Mouse (Mus musculus) ES-E14 (cell line): ENCODE measurements around the gene Cdr2.

Experiments used
- HCFC1 ChIP-seq: IDR thresholded peaks from 2 replicates; pipeline ENCODE4 v1.6.1; 2012; ENCODE audit warnings: low read length, inconsistent platforms, borderline replicate concordance; ENCODE audit not compliant: insufficient read depth
- MAFK ChIP-seq: IDR thresholded peaks from 2 replicates; pipeline ENCODE4 v1.6.1; 2014; ENCODE audit warnings: mild to moderate bottlenecking, low read depth, low read length, inconsistent platforms; ENCODE audit not compliant: insufficient read depth

DNA sequence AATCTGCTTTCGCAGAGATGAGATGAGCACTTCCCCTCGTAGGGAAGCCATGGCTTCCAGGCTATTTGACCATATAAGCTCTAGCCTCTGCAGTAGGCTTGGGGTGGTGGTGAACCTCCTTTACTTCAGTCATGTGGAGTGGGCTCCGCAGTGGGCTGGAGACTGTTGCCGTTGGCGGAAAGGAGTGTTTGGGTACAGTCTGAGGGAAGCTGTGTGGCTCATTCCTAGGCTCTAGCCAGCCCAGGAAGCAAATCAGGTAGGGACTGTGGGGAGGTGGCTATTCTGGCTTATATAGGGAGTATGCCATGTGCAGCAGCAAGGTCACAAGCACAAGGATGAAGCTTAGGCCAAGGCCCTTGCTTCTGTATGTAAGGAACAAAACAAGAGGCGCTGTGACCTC lies 40.9 kb downstream of the Cdr2 start:
- TF ChIP-seq HCFC1 (no peak), MAFK (no peak)
